Mouse (Mus musculus) liver, embryonic 13.5 days (tissue): ENCODE data around the gene Cxcl1. TPM values are rescaled to one million over a fixed set of nuclear protein-coding genes. Genes with fewer than 3 reads are reported as not detected.

Experiments used
- ATAC-seq: fragments of 200-750 bp; cut with Nextera tagmentation; 2 replicates; pipeline ENCODE4 v1.8.0; 2017; ENCODE audit warnings: low read depth, mild to moderate bottlenecking, moderate number of reproducible peaks, moderate library complexity
- DNase-seq: peaks from one replicate; pipeline ENCODE4 v3.0.0; 2022
- H3K27ac ChIP-seq: fragments of 300-500 bp; sonication (generic); 2 replicates; pipeline ENCODE4 v1.5.1; 2015; ENCODE audit warnings: moderate library complexity, mild to moderate bottlenecking, inconsistent platforms
- H3K27me3 ChIP-seq: fragments of 300-500 bp; sonication (generic); 2 replicates; pipeline ENCODE4 v1.6.1; 2015; ENCODE audit warnings: mild to moderate bottlenecking, inconsistent platforms
- H3K36me3 ChIP-seq: fragments of 300-500 bp; sonication (generic); 2 replicates; pipeline ENCODE4 v1.6.1; 2015; ENCODE audit warnings: mild to moderate bottlenecking, inconsistent platforms
- H3K4me1 ChIP-seq: fragments of 300-500 bp; sonication (generic); replicated peaks from 2 replicates; pipeline ENCODE4 v1.6.1; 2015; ENCODE audit warnings: inconsistent platforms
- H3K4me2 ChIP-seq: fragments of 300-500 bp; sonication (generic); 2 replicates; pipeline ENCODE4 v1.6.1; 2015; ENCODE audit warnings: inconsistent platforms, mild to moderate bottlenecking, moderate library complexity
- H3K4me3 ChIP-seq: fragments of 300-500 bp; sonication (generic); replicated peaks from 2 replicates; pipeline ENCODE4 v1.5.1; 2015; ENCODE audit warnings: mild to moderate bottlenecking, inconsistent platforms
- H3K9ac ChIP-seq: fragments of 300-500 bp; sonication (generic); 2 replicates; pipeline ENCODE4 v1.6.1; 2015; ENCODE audit warnings: mild to moderate bottlenecking, inconsistent platforms
- H3K9me3 ChIP-seq: fragments of 300-500 bp; sonication (generic); replicated peaks from 2 replicates; pipeline ENCODE4 v1.6.1; 2016; ENCODE audit warnings: inconsistent platforms
- WGBS: fragments of 180-500 bp; shearing (Covaris S2); methylation state at CpG from one replicate; pipeline ENCODE4 v1.1.7; 2015; ENCODE audit not compliant: insufficient replicate concordance; 5-methylcytosine and 5-hydroxymethylcytosine counted together
- polyA plus RNA-seq: library from polyadenylated mRNA; unstranded; fragments of >200 nt; fragmentation: Nextera tagmentation; extraction: Ambion mirVana; gene quantifications from 2 replicates; pipeline ENCODE4 v1.2.1, GENCODE M21; 2015

Cxcl1 gene
- polyA plus RNA-seq, 1 experiment from 2014 or later = 1.5 TPM

GRCm38 (mm10) chr5:90891464-90891813, 398 bp downstream of the Cxcl1 start:
- H3K36me3 ChIP-seq = no peaks in the 10 kb centered on the region
- peaks cover 13% of the 10 kb centered on the region for H3K27me3 ChIP-seq
- WGBS = 25% methylated on average over 10 of the region's 10 CpGs
- ATAC-seq = no peak
- peak overlapping the region; percentile 54 for H3K4me2 ChIP-seq
- H3K4me1 ChIP-seq = no peaks in the 10 kb centered on the region
- peak overlapping the region; percentile 13; the same call in 1 of the 2 replicates for H3K9ac ChIP-seq
- no peak for DNase-seq
- H3K9me3 ChIP-seq = no peaks in the 10 kb centered on the region
- H3K27ac ChIP-seq = no peak overlapping the region
- peak overlapping the region; percentile 45 for H3K4me3 ChIP-seq

- H3K4me1 ChIP-seq = no peaks in the 10 kb centered on the region
- ATAC-seq = no peak
- no peaks in the 10 kb centered on the region for H3K9me3 ChIP-seq
- H3K36me3 ChIP-seq = no peaks in the 10 kb centered on the region
- H3K4me3 ChIP-seq = no peak overlapping the region
- H3K27me3 ChIP-seq = peaks cover 13% of the 10 kb centered on the region
- 52% methylated on average over 8 of the region's 8 CpGs for WGBS
- H3K9ac ChIP-seq = no peak overlapping the region
- H3K4me2 ChIP-seq = no peak overlapping the region
- DNase-seq = no peak
- H3K27ac ChIP-seq = no peak overlapping the region
Measured at GRCm38 (mm10) chr5:90894231-90894630, 3.2 kb downstream of the Cxcl1 start.

GRCm38 (mm10) chr5:90897429-90897828, 6.4 kb downstream of the Cxcl1 start:
- DNase-seq (no peak), ATAC-seq (no peak)
- no peaks in the 10 kb centered on the region for H3K4me1 ChIP-seq
- no peaks in the 10 kb centered on the region for H3K9me3 ChIP-seq
- H3K27ac ChIP-seq = no peak overlapping the region
- no peaks in the 10 kb centered on the region for H3K36me3 ChIP-seq
- H3K4me2 ChIP-seq = no peak overlapping the region
- H3K4me3 ChIP-seq = no peak overlapping the region
- no peak overlapping the region for H3K9ac ChIP-seq
- no peaks in the 10 kb centered on the region for H3K27me3 ChIP-seq
- 53% methylated on average over 3 of the region's 3 CpGs for WGBS

GRCm38 (mm10) chr5:90899308-90899707, 8.3 kb downstream of the Cxcl1 start:
- ATAC-seq (no peak), DNase-seq (no peak)
- H3K9ac ChIP-seq = no peak overlapping the region
- H3K36me3 ChIP-seq = no peaks in the 10 kb centered on the region
- H3K4me3 ChIP-seq = no peak overlapping the region
- H3K9me3 ChIP-seq = no peaks in the 10 kb centered on the region
- H3K4me1 ChIP-seq = 0 out of 2 replicates have a peak, but pooled peaks cover 6% of the 10 kb centered on the region
- 59% methylated on average over 5 of the region's 5 CpGs for WGBS
- H3K27me3 ChIP-seq = peaks cover 10% of the 10 kb centered on the region
- no peak overlapping the region for H3K27ac ChIP-seq
- no peak overlapping the region for H3K4me2 ChIP-seq

GRCm38 (mm10) chr5:90900147-90900546, 9.1 kb downstream of the Cxcl1 start:
- Histone ChIP-seq H3K4me3 (no peak overlapping the region), H3K4me2 (no peak overlapping the region), H3K4me1 (0 out of 2 replicates have a peak, but pooled peaks cover 6% of the 10 kb centered on the region), H3K9me3 (no peaks in the 10 kb centered on the region), H3K9ac (no peak overlapping the region), H3K36me3 (no peaks in the 10 kb centered on the region), H3K27me3 (peaks cover 19% of the 10 kb centered on the region), H3K27ac (no peak overlapping the region)
- DNase-seq = no peak
- WGBS = 57% methylated on average over 7 of the region's 7 CpGs
- no peak for ATAC-seq

- Histone ChIP-seq H3K9ac (no peak overlapping the region), H3K27me3 (peaks cover 19% of the 10 kb centered on the region), H3K9me3 (no peaks in the 10 kb centered on the region), H3K4me3 (no peak overlapping the region), H3K36me3 (no peaks in the 10 kb centered on the region), H3K4me2 (no peak overlapping the region), H3K4me1 (0 out of 2 replicates have a peak, but pooled peaks cover 6% of the 10 kb centered on the region), H3K27ac (no peak overlapping the region)
- WGBS = 64% methylated on average over 7 of the region's 7 CpGs
- ATAC-seq (no peak), DNase-seq (no peak)
Measured at GRCm38 (mm10) chr5:90900688-90901087, 9.6 kb downstream of the Cxcl1 start.

GRCm38 (mm10) chr5:90902380-90903260, 11.6 kb downstream of the Cxcl1 start:
- no peaks in the 10 kb centered on the region for H3K9me3 ChIP-seq
- H3K27me3 ChIP-seq = peaks cover 20% of the 10 kb centered on the region
- no peak overlapping the region for H3K4me3 ChIP-seq
- H3K4me1 ChIP-seq = 0 out of 2 replicates have a peak, but pooled peaks cover 6% of the 10 kb centered on the region
- H3K4me2 ChIP-seq = peak overlapping the region; percentile 42
- ATAC-seq = no peak
- no peak overlapping the region for H3K9ac ChIP-seq
- DNase-seq = no peak
- 6% methylated on average over 10 of the region's 10 CpGs for WGBS
- no peak overlapping the region for H3K27ac ChIP-seq
- H3K36me3 ChIP-seq = no peaks in the 10 kb centered on the region

- no peaks in the 10 kb centered on the region for H3K36me3 ChIP-seq
- H3K9ac ChIP-seq = no peak within 1 kb of the TSS
- peaks cover 22% of the 10 kb centered on the region for H3K27me3 ChIP-seq
- H3K4me3 ChIP-seq = no peak within 1 kb of the TSS
- no peak within 1 kb of the TSS for H3K27ac ChIP-seq
- H3K4me2 ChIP-seq = peak within 1 kb of the TSS; percentile 42
- no peaks in the 10 kb centered on the region for H3K9me3 ChIP-seq
- 11% methylated on average over 22 of the region's 22 CpGs for WGBS
- DNase-seq (no peak), ATAC-seq (0 out of 2 replicates have a peak, but pooled peaks have one; percentile 29)
- H3K4me1 ChIP-seq = 0 out of 2 replicates have a peak, but pooled peaks cover 6% of the 10 kb centered on the region
Measured at GRCm38 (mm10) chr5:90903339-90904020, 12.4 kb downstream of the Cxcl1 start, which contains the start of gene Cxcl2. TSS of gene Cxcl2 (plus strand) at chr5:90903871.

GRCm38 (mm10) chr5:90908983-90909382, 17.9 kb downstream of the Cxcl1 start:
- peaks cover 15% of the 10 kb centered on the region for H3K27me3 ChIP-seq
- 3% methylated on average over 2 of the region's 2 CpGs for WGBS
- H3K27ac ChIP-seq = no peak overlapping the region
- no peaks in the 10 kb centered on the region for H3K36me3 ChIP-seq
- H3K4me3 ChIP-seq = no peak overlapping the region
- H3K9me3 ChIP-seq = no peaks in the 10 kb centered on the region
- H3K4me1 ChIP-seq = no peaks in the 10 kb centered on the region
- DNase-seq (peak; percentile 30), ATAC-seq (no peak)
- no peak overlapping the region for H3K9ac ChIP-seq
- H3K4me2 ChIP-seq = no peak overlapping the region

GRCm38 (mm10) chr5:90919495-90919894, 28.5 kb downstream of the Cxcl1 start:
- no peaks in the 10 kb centered on the region for H3K9me3 ChIP-seq
- no peak overlapping the region for H3K4me2 ChIP-seq
- H3K4me1 ChIP-seq = no peaks in the 10 kb centered on the region
- H3K27ac ChIP-seq = no peak overlapping the region
- WGBS = 47% methylated on average over 2 of the region's 2 CpGs
- DNase-seq = no peak
- H3K36me3 ChIP-seq = no peaks in the 10 kb centered on the region
- H3K27me3 ChIP-seq = no peaks in the 10 kb centered on the region
- H3K4me3 ChIP-seq = no peak overlapping the region
- no peak overlapping the region for H3K9ac ChIP-seq
- no peak for ATAC-seq

GRCm38 (mm10) chr5:90922958-90923357, 31.9 kb downstream of the Cxcl1 start:
- Histone ChIP-seq H3K4me3 (no peak overlapping the region), H3K9me3 (no peaks in the 10 kb centered on the region), H3K4me1 (no peaks in the 10 kb centered on the region), H3K27me3 (no peaks in the 10 kb centered on the region), H3K27ac (no peak overlapping the region), H3K4me2 (no peak overlapping the region), H3K9ac (no peak overlapping the region), H3K36me3 (no peaks in the 10 kb centered on the region)
- no peak for DNase-seq
- no peak for ATAC-seq
- 84% methylated on average over 4 of the region's 4 CpGs for WGBS
